Mouse (Mus musculus) myocyte (in vitro differentiated cells): ENCODE measurements around the gene Rapgef1.

Experiments
- E2F4 ChIP-seq: IDR thresholded peaks from one replicate; pipeline ENCODE4 v1.6.1; 2011; ENCODE audit warnings: mild to moderate bottlenecking, control low read depth, moderate library complexity; ENCODE audit not compliant: insufficient read depth
- MAX ChIP-seq: IDR thresholded peaks from one replicate; pipeline ENCODE4 v1.6.1; 2011; ENCODE audit warnings: low read depth, mild to moderate bottlenecking, control low read depth
- MYOD1 ChIP-seq, 3 experiments: IDR thresholded peaks; one replicate each; pipeline ENCODE4 v1.6.1; 2011; ENCODE audit warnings: control low read depth in 2 of 3, low read depth in 2 of 3, mild to moderate bottlenecking in 2 of 3, moderate library complexity in 1 of 3; ENCODE audit not compliant: insufficient read length in 2 of 3, control insufficient read depth in 1 of 3
- MYOG ChIP-seq, 3 experiments: IDR thresholded peaks; one replicate each; pipeline ENCODE4 v1.6.1; 2011; ENCODE audit warnings: control low read depth in 2 of 3, low read depth in 2 of 3, mild to moderate bottlenecking in 2 of 3; ENCODE audit not compliant: insufficient read length in 2 of 3, control insufficient read depth in 1 of 3, insufficient read depth in 1 of 3
- POLR2A ChIP-seq: IDR thresholded peaks from one replicate; pipeline ENCODE4 v1.6.1; 2011; ENCODE audit warnings: low read depth, mild to moderate bottlenecking, control low read depth, moderate library complexity; ENCODE audit not compliant: insufficient read length
- POLR2AphosphoS2 ChIP-seq: IDR thresholded peaks from one replicate; pipeline ENCODE4 v1.6.1; 2011; ENCODE audit warnings: low read depth, control low read depth; ENCODE audit not compliant: insufficient read length
- REST ChIP-seq: IDR thresholded peaks from one replicate; pipeline ENCODE4 v1.6.1; 2011; ENCODE audit warnings: mild to moderate bottlenecking, control low read depth, moderate library complexity; ENCODE audit not compliant: insufficient read depth, insufficient read length
- SRF ChIP-seq: IDR thresholded peaks from one replicate; pipeline ENCODE4 v1.6.1; 2011; ENCODE audit warnings: low read depth; ENCODE audit not compliant: control insufficient read depth, insufficient read length
- TCF12 ChIP-seq: IDR thresholded peaks from one replicate; pipeline ENCODE4 v1.6.1; 2011; ENCODE audit warnings: mild to moderate bottlenecking, control low read depth; ENCODE audit not compliant: poor library complexity, insufficient read depth, severe bottlenecking
- USF1 ChIP-seq: IDR thresholded peaks from one replicate; pipeline ENCODE4 v1.6.1; 2011; ENCODE audit warnings: low read depth, mild to moderate bottlenecking, control low read depth, moderate library complexity

GRCm38 (mm10) chr2:29691068-29691467, 71.5 kb downstream of the Rapgef1 start:
- TF ChIP-seq POLR2A (no peak), E2F4 (no peak), MYOD1 (IDR thresholded peaks at IDR 0.05; ENCODE audit: control insufficient read depth in 1 of 3, insufficient read length in 2 of 3, low read depth in 2 of 3) (no peak), POLR2AphosphoS2 (no peak), MAX (no peak), MYOG (IDR thresholded peaks at IDR 0.05; ENCODE audit: control insufficient read depth in 1 of 3, insufficient read depth in 1 of 3, insufficient read length in 2 of 3, low read depth in 2 of 3) (no peak), TCF12 (no peak), USF1 (no peak), REST (no peak), SRF (no peak)
